Mouse (Mus musculus) T-helper 1 cell (primary cell): ENCODE measurements around the gene Jdp2.

Experiments used
- in situ Hi-C: fragments of 300-600 bp; cut with MboI, MseI; formaldehyde crosslinking; loops from one replicate; pipeline ENCODE4 v1.15.1; 2025; ENCODE audit warnings: high pct_unique_total_duplicates

The Jdp2 gene

DNA sequence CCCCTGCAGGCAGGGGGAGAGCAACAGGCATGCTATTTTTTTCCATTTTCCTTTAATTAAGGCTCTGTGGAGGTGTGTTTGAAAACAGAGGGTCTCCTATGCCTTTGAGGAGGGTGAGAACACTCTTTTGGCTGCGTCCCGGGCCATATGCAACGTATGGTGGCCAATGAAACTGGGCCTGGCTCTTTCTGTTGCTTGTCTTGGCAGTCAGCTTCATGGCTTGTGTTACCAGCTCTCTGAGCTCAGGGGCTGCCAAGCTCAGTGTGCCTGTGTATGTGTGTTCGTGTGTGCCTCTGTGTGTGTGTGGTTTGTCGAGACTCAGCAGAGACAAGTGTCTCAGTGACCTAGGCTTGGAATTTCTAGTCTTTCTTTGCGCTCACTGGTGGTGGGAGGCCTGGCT, 2.7 kb downstream of the Jdp2 start:
- in situ Hi-C loops, result no loop called here

GRCm38 (mm10) chr12:85602153-85602552, 3.3 kb downstream of the Jdp2 start:
- in situ Hi-C loops, result no loop called here

DNA sequence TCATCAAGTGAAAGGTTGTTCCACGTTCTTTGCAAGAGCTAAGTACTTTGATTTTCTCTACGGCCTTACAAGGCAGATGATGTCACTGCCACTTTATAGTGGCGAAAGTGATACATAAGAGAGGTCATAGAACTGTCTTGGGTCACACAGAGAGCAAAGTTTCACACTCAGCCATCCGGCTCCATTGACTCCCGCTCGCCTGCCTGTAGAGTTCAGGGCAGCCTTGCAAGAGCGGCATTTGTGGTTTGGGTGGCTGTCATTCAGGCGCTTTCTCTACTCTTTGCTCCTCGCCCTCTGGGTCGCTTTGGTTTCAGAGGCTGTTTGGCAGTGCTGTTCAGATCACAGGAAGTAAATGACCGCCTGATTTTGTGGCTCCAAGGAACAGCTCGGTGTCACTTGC, 4.0 kb downstream of the Jdp2 start:
- in situ Hi-C loops, result no loop called here

DNA sequence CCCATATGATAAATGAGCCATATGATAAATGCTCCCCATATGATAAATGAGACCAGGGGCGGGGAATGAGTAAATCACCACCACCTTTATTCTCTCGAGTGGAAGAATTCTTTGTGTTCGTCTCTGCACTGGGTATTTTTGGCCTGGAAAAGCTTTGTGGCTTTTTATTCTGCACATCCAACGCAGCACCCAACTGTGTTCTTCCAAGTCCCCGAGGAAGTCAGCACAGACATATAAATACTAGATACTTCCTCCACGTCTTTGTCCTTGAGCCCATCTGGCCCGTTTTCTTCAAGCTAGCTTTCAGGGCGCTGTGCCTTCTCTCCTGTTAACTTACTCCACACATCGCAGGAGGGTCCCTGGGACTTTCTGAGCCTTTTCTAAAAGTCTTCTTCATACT, 4.9 kb downstream of the Jdp2 start:
- in situ Hi-C loops, result no loop called here

GRCm38 (mm10) chr12:85604301-85604998, 5.6 kb downstream of the Jdp2 start:
- in situ Hi-C loops, result no loop called here

DNA sequence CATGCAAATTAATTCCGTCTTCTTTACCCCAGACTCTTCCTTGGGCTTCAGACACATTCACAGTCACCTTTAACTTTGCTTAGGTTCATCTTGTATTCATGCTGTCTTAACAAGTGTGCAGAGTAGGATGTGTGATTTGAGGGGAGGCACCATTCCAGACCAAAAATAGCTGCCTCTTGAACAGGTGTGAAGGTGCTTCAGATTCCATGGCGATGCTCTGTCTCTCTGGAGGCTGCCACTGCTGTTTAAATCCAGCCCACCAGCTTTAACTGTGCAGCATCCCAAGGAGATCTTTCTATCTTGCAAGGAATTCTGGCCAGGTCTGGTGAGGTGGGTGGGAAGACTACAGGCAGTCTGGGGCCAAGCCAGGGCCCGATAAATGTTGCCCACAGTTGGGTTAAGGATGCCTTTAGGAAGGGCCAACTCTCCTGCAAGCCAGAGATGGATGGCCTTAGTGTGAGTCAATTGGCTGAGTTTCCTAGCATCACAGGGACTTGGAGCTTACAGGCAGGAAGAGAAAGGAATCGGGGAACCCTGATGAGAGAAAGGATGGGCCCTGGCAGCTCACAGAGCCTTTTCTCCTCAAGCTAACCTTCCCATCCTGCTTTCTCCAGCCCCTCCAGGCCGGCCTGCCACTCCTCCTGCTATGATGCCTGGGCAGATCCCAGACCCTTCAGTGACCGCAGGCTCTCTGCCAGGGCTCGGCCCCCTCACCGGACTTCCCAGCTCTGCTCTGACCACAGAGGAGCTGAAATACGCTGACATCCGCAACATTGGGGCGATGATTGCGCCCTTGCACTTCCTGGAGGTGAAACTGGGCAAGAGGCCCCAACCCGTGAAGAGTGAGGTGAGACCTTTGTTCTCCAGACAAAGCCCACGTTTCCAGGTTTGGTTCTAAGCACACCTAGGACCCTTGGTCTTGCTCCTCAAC, 9.0 kb downstream of the Jdp2 start:
- in situ Hi-C loops, result no loop called here

DNA sequence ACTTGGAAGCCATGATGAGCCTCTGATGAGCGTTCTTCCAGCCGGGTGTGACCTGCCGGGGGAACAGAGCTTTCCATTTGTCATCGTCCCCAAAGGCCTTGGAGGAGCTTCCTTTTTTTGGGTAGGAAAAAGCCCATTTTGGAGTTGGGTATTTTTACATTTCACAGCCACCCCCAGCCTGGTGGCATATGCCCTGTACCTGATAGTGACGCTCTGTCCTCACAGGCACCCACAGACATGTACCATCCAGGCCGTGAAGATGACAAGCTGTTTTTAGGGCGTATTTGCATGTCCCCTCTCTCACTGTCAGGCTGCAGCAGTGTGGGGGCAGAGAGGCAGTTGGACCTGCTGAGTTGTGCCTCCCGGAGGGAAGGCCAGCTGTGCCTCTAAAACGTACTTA, 11.3 kb downstream of the Jdp2 start:
- in situ Hi-C loops, result loop anchor here (10.0 kb wide), 1 partner anchor 745 kb away; no protein-coding TSS in a partner anchor

DNA sequence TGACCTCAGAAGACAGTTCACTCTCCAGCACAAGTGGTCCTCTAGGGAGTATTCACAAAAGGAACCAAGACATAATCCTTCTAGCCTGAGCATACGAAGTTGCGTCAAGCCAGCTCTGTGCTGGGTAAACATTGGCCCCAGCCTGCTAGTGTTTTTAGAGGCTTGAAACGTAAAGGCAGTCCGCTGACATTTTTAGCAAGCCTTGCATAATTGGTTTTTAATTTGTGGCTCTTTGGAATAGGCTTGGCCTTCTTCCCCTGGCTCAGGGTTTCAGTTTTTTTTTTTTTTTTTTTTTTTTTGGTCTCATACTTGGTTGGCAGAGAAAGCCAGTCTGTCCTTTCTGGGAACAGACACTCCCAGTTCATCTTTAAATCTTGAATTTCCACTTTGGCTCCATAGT, 15.3 kb downstream of the Jdp2 start:
- in situ Hi-C loops, result loop anchor here (10.0 kb wide), 1 partner anchor 749 kb away; no protein-coding TSS in a partner anchor

DNA sequence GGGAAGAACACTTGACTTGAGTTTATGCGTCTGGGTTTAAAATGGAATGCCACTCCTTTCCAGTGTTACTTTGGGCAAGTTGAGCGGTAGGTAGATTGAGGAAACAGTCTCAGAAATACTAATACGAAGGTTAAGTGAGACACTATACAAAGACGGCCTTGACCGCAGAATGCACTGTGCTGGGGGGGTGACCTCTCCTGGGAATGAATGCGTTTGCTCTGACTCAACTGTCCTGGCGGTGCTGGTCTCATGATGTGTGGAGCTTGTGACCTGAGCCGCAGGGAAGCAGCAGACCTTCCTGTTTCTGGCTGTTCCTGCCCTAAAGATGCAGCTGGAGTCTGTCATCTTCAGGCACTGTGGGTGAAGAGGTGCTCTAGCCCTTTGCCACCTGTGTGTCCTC, 16.7 kb downstream of the Jdp2 start:
- in situ Hi-C loops, result loop anchor here (10.0 kb wide), 1 partner anchor 751 kb away; no protein-coding TSS in a partner anchor

DNA sequence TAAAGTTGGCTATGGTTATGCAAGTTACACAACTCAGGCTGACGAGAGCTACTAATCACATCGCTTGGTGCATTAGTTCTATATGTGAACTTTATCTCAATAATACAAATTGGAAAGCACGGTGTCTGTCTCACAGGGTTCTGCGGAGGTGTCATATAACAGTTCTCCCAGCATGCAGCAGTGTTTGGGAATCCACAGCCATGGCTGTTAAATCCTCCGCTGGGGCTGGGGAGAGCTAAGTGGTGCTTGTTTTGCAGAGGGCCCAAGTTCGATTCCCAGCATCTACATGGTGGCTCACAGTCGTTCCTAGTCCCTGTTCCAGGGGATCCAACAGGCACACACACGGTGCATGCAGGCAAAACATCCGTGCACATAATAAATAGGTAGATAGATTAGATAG, 19.1 kb downstream of the Jdp2 start:
- in situ Hi-C loops, result loop anchor here (10.0 kb wide), 1 partner anchor 753 kb away; no protein-coding TSS in a partner anchor

DNA sequence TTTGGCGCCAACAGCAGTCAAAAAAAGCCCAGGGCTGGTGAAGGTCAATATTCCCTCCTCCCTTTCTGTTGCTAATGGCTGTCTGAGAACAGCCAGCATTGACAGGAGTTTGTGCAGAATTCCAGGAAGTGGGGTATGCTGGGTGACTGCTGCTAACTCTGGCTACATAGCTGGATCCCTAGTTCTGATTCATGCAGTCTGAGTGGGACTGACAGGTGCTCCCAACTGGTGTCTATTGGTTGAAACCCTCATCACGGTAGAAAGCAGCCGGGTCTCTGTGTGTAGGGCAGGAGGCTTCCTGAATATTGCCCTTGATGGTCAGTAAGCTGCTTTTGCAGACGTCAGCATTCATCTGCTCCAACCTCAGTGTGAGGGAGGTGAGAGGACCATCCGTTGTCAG, 19.6 kb downstream of the Jdp2 start:
- in situ Hi-C loops, result loop anchor here (10.0 kb wide), 1 partner anchor 754 kb away; no protein-coding TSS in a partner anchor

DNA sequence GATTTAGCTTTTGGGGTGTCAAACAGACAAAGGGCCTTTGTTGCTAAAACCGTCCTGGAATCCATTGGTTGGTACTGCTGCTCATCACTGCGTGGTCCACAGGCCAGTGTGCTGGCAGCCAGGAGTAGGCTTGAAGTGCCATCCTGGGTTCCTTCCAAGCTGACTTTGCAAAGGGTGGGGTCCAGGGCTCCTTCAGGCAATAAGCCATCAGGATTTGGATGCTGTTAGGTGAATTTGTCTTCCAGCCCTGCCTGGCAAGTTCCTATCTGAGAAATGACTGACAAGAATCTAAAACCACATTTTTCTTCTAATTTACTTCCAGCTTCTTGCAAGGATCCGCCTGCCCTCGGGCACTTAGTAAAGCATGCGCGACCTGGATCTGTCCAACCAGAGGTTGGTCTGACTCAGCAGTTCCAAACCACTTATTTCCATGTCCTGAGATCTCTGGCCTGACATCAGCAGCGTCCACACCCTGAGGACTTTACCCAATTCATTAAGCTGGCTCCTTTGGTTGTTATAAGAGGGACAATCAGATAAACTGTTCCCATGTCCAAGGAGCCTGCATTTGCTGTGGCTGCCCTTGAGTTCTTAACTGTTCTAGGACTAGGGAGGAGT, 20.6 kb downstream of the Jdp2 start:
- in situ Hi-C loops, result loop anchor here (10.0 kb wide), 1 partner anchor 755 kb away; no protein-coding TSS in a partner anchor

DNA sequence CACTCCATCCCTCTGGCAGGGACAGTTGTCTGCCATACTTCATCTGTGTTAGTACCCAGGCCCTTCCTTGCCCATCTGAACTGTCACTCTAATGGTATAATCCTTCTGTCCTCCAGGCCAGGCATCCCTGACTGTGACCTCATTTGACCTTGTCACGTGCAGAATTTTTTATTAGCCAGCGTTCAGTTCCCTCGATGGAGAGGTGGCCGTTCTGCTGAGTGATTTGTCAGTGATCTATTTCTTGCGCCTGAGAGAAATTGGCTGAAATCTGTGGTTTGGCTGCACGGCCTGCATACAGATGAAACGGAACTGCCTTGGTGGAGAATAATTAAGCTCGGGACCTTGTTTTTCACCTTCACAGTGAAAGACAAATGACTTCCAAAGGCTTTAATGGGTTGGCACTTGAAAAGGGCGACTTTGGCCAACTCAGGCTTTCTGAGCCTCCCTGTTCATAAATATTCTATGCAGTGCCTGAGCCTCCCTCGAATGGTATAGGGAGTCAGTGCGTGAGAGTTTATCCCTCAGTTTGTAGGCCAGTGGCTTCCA, 21.1 kb downstream of the Jdp2 start:
- in situ Hi-C loops, result loop anchor here (10.0 kb wide), 1 partner anchor 755 kb away; no protein-coding TSS in a partner anchor

- in situ Hi-C loops, result no loop called here
Measured at GRCm38 (mm10) chr12:85621027-85621426, 22.2 kb downstream of the Jdp2 start.

- in situ Hi-C loops, result no loop called here
Measured at GRCm38 (mm10) chr12:85621673-85622072, 22.8 kb downstream of the Jdp2 start.

- in situ Hi-C loops, result no loop called here
Measured at GRCm38 (mm10) chr12:85623711-85624110, 24.9 kb downstream of the Jdp2 start.

DNA sequence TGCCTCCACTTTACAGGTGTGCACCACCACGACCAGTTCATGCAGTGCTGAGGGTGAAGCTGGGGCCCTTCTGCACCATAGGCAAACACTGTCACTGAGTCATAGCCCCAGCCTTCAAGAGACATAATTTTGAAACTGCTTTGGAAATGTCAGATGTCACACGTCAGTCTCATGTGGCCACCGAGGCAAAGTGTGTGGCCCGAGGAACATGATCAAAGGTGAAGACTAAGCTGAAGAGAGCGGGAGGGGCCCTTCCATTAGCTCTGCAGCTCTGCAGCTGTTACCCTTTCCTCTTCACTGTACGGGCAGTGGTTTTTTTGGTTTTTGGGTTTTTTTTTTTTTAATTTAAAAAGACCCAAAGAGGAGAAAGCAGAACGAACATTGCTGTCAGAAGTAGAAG, 25.8 kb downstream of the Jdp2 start:
- in situ Hi-C loops, result no loop called here

GRCm38 (mm10) chr12:85625852-85626251, 27.0 kb downstream of the Jdp2 start:
- in situ Hi-C loops, result no loop called here

DNA sequence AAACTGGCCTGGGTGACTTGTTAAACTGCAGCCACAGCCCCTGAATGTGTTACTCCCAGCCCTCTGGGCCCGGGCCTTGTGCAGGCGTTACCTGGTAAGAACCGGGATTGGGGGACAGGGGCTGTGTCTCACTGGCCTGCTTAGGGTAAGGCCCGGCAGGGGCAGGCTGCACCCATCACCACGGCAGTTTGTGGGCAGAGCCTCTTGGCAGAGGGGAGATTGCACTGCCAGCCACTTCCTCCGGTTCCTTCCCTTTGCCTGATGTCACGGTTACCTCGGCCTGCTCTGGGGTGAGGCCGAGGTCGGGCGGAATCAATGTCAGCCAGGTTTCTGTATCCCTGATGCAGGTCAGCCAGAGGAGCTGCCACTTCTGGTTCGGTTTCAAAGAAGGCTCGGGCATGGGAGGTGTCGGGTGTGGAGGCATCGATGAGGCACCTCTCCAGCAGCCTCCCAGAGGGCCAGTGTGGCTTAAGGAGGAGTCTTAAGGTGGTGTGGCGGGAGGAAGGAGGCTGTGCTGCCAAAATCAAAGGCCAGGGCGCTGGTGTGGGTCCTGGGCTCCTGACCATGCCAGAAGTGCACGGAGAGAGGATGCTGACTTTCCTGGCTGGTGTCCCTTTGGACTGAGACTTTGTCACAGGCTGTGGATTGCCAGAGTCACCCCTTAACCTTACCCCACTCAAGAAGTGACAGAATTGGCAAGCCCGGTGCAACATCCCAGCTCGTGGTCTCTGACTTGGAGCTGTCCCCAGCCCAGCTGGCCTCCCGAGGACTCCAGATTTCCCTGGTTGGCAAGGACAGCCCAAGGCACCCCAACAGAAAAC, 31.0 kb downstream of the Jdp2 start:
- in situ Hi-C loops, result loop anchor here (5.0 kb wide), 1 partner anchor 48 kb away; no protein-coding TSS in a partner anchor

DNA sequence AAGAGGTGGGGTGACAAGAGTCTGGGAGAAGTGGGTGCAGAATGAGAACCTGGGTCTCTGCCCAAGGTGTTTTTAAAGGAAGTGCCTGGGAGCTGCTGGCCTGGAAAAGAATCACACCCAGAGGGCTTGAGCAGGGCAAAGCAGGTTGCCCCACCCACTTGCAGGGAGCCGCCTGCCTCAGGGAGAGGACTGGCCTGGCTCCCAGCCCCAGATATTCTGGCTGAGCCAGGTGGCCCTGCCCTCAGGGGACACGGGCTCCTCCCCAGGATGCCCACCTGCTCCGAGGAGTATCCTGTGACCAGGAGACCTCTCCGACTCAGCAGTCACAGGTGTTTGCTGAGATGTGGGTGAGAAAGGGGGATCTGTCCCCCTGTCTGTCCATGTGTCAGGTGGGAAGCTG, 32.4 kb downstream of the Jdp2 start:
- in situ Hi-C loops, result loop anchor here (5.0 kb wide), 1 partner anchor 49 kb away; no protein-coding TSS in a partner anchor

- in situ Hi-C loops, result loop anchor here (5.0 kb wide), 1 partner anchor 50 kb away; no protein-coding TSS in a partner anchor
Measured at GRCm38 (mm10) chr12:85632321-85632720, 33.5 kb downstream of the Jdp2 start.
